Mouse (Mus musculus): Measurements from ENCODE around the gene Myo1c.

GRCm38 (mm10) chr11:75625820-75626219, 24.5 kb upstream of the Myo1c start:
- TF ChIP-seq CTCF (IDR thresholded peaks at IDR 0.05; ENCODE audit: control insufficient read depth, insufficient read depth, insufficient read length) (no peak), USF1 (IDR thresholded peaks at IDR 0.05; ENCODE audit: low read depth) (no peak), CEBPB (IDR thresholded peaks at IDR 0.05; ENCODE audit: low read depth) (no peak)

All from C2C12 (cell line).